Mouse (Mus musculus) left cerebral cortex, adult 2 months (tissue): ENCODE data around the gene Ubald2. TPM values are rescaled to one million over a fixed set of nuclear protein-coding genes. Genes with fewer than 3 reads are reported as not detected.

Source experiments
- DNase-seq, 2 experiments: peaks; one replicate each; pipeline ENCODE4 v3.0.0; 2021 to 2022; ENCODE audit warnings: low spot score in 2 of 2, mixed read lengths in 1 of 2; ENCODE audit errors: extremely low spot score in 1 of 2
- H3K27ac ChIP-seq: fragments of 200-600 bp; 2 replicates; pipeline ENCODE4 v1.8.1; 2022
- H3K4me3 ChIP-seq: fragments of 200-600 bp; 2 replicates; pipeline ENCODE4 v1.8.1; 2022
- CTCF ChIP-seq: fragments of 200-600 bp; IDR thresholded peaks from 2 replicates; pipeline ENCODE4 v1.8.1; 2022; ENCODE audit warnings: antibody characterized with exemption, mild to moderate bottlenecking, moderate library complexity
- intact Hi-C: fragments of 180-260 bp; cut with DNase I; formaldehyde crosslinking; loops from one replicate; pipeline ENCODE4 v1.15.1; 2025
- total RNA-seq, 2 experiments: library from RNA; stranded (reverse); gene quantifications; 2 replicates each; pipeline ENCODE4 v1.2.3; 2021

Gene Ubald2
- total RNA-seq, 2 experiments from 2014 or later, result 27.2 to 28.0 TPM

DNA sequence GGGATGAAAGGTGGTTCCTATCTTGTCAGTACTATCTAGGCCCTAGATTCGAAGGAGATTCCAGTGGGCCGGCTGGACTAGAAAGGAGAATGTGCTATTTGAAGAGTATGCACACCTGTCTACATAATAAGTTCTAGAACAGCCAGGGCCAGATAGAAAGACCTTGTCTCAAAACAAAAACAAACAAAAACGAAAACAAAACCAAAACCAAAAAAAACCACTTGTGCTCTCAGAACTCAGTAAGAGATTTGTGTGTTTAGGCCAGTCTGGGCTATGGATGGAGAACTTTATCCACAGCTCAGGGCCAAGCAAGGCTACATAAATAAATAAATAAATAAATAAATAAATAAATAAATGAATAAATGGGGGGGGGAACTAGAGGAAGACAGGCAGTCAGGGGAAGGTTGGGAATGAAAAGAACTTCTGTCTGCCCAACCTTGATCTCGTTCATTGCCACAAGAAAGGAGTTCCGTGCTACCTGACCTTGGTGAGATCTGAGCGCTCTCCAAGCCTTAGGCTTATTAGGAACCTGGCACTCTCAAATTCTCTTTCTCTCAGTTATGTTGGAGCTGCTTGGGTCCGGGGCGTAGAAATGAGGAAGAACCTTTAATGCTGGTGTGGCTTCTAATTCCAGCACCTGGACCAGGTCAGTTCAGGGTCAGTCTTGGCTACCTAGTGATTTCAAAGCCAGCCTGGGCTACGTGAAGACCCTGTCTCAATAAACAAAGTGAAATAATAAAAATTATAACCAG, 3.9 kb upstream of the Ubald2 start:
- intact Hi-C loops, result no loop called here
- DNase-seq, result no peak
- no peak overlapping the region for H3K4me3 ChIP-seq
- H3K27ac ChIP-seq, result no peak overlapping the region
- no peak for TF ChIP-seq CTCF

DNA sequence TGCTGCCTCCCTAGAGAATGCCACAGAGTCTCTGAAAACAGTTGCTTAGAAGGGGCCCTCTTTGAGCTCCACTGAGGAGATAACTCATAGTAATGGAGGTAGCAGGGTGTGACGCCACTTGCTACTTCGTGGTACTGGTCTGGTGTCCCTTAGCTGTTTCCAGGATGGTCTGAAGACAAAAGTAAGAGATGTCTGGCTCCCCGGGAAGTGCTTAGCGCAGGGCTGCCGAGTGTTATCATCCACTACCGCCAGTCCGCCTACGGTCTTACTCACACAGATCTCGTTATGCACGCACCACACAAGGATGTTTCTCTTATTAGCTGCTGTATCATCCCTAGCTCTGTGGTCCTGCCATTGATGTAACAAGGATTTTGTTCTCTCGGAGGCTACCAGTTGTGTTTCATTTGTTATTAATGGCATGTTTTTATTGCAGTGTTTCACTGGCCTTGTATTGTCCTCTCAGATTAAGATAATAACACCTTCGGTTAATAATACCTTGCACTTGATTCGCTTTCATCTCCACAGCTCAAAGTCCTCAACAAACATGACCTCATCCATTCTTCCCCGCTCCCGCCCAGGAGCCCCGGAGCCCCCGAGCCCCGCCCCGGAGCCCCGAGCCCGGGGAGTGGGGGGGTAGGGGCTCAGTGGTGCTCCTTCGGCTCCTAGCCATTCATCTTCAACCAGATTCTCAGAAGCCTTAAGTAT, 3.0 kb upstream of the Ubald2 start:
- intact Hi-C loops, result no loop called here

DNA sequence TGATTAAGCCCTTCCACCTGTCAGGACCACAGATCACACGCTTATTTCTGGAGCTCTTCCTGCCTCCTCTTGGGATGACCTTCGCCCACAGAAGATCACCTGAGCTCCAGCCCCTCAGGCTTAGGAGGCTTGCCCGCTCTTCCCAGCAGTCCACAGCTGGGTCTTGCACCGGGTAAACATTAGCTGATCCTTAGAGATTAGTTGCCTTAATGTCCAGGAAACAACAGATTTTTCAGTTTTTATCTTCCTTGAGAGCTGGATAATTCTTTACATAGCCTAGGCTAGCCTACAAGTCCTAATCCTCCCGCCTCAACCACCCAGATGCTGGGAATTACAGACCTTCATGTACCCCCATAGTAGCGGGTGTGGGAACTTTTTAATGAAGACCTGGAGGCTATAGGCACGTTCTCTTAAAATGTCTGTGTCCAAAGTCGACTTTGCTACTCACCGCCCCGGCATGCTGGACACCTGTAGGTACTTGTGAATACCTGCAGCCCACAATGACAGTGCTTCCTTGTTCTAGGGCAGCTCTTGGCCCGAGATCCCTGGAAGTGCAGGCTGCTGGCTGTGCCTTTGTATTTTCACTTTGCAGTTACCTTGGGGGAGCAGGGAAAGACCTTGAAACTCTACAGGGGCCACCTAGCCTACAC, 2.3 kb upstream of the Ubald2 start:
- TF ChIP-seq CTCF, result no peak
- no peak overlapping the region for H3K4me3 ChIP-seq

More for the DNA sequence above, 3.0 kb upstream of the Ubald2 start:
- Histone ChIP-seq H3K27ac (no peak overlapping the region), H3K4me3 (no peak overlapping the region)
- no peak for DNase-seq
- no peak for TF ChIP-seq CTCF

DNA sequence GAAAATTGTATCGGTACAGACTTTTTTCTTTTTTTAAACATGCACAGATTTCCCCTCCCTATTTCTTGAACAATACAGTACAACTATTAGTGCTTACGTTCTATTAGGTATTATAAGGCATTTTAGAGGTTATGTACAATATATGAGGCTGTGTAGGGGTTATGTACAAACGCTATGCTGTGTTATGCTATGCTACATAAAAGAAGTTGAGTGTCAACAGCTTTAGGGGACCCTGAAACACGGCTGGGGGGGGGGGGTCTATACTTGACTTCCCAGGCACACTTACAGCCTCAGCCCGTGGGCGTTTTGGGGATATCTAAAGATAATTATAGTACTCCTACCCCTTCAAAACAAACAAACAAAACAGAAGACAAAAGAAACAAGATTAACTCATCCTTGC, 1.8 kb upstream of the Ubald2 start:
- intact Hi-C loops, result loop anchor here (1.0 kb wide), 1 partner anchor 19 kb away; the partner anchor contains the start of gene Rnf157
- H3K27ac ChIP-seq, result no peak overlapping the region
- no peak for TF ChIP-seq CTCF
- no peak for DNase-seq
- H3K4me3 ChIP-seq, result no peak overlapping the region

More for the DNA sequence above, 2.3 kb upstream of the Ubald2 start:
- DNase-seq, result no peak
- intact Hi-C loops, result loop anchor here (1.0 kb wide), 1 partner anchor 18 kb away; the partner anchor contains the start of gene Rnf157
- no peak overlapping the region for H3K27ac ChIP-seq

DNA sequence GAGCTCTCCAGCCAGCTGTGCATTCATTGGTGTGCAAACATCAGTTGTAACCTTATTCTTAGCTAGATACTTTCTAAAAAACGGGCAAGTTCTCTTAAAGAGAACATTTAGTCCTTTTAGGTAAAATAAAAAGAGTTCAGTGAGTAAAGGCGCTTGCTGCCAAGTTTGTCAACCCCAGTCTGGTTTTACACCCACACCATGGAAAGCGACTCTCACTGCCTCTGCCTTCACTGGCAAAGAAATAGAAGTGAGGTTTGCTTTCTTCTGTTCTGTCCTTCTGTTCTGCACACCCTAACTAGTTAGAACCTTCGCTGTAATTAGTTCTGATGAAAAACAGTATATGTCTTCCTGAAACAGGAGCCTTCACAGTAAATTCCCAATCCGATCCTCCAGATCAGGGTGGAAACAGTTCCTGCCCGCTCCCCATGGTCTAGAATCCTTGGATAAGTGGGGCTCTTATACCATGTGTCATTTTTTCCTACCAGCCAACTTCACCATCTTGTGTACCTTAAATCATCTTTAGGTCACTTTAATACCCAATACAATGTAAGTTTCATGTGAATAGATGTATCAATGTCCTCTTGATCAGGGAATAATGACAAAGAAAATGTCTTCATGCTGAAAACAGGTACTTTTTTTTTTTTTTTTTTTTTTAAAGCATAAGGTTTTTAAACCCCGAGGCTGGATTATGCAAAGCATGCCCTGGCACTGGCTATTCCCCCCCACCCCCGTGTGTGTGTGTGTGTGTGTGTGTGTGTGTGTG, 1.1 kb upstream of the Ubald2 start:
- no peak for DNase-seq
- intact Hi-C loops, result loop anchor here (1.0 kb wide), 1 partner anchor 19 kb away; the partner anchor contains the start of gene Rnf157
- Histone ChIP-seq H3K4me3 (no peak overlapping the region), H3K27ac (no peak overlapping the region)
- TF ChIP-seq CTCF, result no peak

DNA sequence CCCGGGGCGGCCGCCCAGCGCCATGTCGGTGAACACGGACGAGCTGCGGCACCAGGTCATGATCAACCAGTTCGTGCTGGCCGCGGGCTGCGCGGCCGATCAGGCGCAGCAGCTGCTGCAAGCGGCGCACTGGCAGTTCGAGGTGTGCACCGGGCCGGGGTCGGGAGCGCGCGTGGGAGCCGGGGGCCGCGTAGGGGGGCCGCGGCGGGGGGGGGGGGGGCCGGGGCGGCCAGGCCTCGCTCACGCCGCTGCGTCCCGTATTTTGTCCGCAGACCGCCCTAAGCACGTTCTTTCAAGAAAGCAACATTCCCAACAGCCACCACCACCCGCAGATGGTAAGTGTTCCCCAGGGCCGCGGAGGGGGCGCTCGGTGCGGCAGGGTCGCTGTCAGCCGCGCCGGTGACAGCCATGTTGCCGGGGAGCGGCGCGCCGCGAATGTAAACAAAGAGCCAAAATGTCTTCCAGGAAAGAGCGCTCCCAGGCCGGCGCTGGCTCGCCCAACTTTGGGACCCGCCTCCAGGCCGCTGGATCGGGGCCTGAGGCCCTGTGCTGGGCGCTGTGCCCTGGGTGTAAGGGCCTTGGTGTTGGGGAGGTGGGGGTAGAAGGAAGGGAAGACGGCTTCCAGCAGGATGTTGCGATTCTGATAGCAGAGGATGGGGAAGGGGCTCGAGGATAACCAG, 533 bp downstream of the Ubald2 start:
- H3K27ac ChIP-seq, result peak overlapping the region; percentile 91
- TF ChIP-seq CTCF, result no peak
- intact Hi-C loops, result no loop called here
- peak overlapping the region; percentile 67 for H3K4me3 ChIP-seq
- peak; percentile 55 to 57 for DNase-seq

DNA sequence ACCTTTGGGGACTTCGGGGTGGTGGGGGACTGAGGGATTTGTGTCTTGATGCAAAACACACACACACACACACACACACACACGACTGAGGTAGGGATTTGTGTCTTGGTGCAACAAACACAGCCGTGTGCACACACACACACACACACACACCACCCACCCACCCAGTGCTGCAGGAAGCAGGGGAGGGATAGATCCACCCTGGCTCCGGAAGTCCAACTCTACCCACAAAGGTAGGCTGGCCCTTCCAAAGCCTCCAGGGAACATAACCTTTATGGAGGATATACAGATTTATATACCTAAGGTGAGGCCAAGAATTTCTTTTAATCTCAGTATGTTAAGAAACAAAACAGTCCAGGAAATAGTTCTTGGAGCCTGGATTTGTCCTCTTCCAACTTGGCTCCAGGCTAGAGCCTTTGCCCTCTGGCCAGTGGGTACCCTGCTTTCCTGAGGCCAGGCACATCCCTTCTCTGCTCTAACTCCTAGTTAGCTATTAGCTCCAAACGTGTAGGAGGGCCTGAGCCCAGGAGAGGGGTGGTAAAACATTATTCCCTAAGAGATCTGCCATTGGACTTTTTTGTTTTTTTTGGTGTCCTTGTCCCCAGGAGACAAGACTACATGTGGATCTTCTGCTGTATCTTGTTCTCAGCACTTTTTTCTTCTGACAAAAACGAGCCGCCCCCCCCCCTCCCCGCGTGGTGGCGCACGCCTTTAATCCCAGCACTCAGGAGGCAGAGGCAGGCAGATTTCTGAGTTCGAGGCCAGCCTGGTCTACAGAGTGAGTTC, 1.3 kb downstream of the Ubald2 start:
- peak overlapping the region; percentile 67 for H3K4me3 ChIP-seq
- no peak for DNase-seq
- intact Hi-C loops, result no loop called here
- no peak for TF ChIP-seq CTCF
- H3K27ac ChIP-seq, result peak overlapping the region; percentile 91

DNA sequence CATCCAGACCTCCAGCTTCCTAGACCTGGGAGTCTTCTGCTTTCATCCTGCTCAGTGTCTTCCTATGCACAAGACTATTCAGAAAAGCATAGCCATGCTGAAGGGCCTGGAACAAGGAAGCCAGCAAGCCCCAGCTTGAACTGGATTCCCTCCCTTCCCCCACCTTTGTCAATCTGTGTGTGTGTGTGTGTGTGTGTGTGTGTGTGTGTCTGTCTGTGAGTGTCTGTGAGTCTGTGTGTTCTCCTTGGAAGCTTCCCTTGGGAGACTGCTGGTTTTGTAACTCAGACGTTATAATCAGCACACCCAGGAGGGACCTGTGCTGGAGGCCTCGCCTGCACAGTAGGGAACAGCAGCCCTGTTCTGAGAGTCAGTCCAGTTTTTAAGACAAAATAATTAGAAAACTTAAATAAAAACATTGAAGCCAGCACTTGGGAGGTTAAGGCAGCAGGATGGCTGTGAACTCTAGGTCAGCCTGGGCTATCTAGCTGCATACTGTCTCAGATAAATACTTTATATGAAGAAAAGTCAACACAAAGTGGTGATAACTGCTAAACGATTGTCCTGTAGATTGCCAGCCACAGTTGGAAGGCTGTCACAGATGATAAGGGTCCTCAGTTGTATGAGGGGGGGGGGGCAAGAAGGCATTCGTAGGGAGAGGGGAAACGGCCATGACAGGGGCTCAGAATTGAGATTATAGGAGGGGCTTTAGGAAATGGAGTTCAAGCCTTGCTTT, 2.3 kb downstream of the Ubald2 start:
- TF ChIP-seq CTCF, result no peak
- no peak for DNase-seq
- H3K4me3 ChIP-seq, result peak overlapping the region; percentile 16; the same call in 1 of the 2 replicates
- no peak overlapping the region for H3K27ac ChIP-seq
- intact Hi-C loops, result no loop called here

DNA sequence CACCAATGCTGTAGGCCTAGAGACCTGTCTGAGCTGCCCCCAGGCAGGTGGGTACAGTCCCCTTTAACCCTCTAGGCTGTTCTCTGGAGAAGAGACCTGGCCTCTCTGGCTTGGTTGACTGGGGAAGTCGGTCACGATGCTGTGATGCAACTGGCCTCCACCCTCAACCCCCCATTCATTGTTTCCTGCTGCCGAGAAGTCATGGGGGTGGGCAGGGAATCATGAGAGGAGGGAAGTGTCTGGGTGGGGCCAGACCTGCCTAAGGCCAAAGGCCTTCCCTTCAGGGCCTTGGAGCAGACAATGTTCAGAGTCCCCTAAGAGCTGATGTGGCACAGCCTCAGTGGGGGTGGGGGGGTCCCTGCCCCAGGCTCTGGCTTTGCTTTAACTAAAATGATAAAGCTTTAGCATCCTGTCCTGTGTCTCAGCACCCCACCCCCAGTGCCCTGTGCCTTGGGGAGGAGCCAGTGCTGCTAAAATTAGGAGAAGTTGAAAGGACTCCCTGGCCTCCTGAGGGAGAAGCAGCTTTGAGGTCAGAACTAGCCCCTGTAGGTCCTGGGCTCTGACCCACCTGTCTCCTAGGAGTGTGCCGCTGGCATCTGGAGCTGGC, 2.9 kb downstream of the Ubald2 start:
- no peak for TF ChIP-seq CTCF

More for the DNA sequence above, 2.9 kb downstream of the Ubald2 start:
- H3K27ac ChIP-seq, result no peak overlapping the region
- H3K4me3 ChIP-seq, result no peak overlapping the region
- intact Hi-C loops, result no loop called here
- DNase-seq, result no peak
